Mouse (Mus musculus) retina, adult 2 months (tissue): ENCODE results near the gene Selenos.
"Not testable (repeated sequence)": the region's sequence is repeated elsewhere in the genome, so short reads cannot be mapped to it uniquely, and the experiment has no call there.

Source experiments
- DNase-seq: peaks from one replicate; pipeline ENCODE4 v3.0.0-alpha.2; 2012; ENCODE audit warnings: low read depth, low spot score

Gene Selenos

GRCm38 (mm10) chr7:66079364-66080230 lies at the start of gene Selenos:
Gene Selenos, plus strand, starts transcription at chr7:66079649.
- DNase-seq: peak; percentile 83

- DNase-seq: no peak
Measured at GRCm38 (mm10) chr7:66036809-66037208, 42.6 kb upstream of the Selenos start.

- DNase-seq: no peak
Measured at GRCm38 (mm10) chr7:66038261-66038660, 41.2 kb upstream of the Selenos start.

- DNase-seq: no peak
Measured at GRCm38 (mm10) chr7:66038730-66039129, 40.7 kb upstream of the Selenos start.

- DNase-seq: no peak
Measured at GRCm38 (mm10) chr7:66040026-66040814, 39.2 kb upstream of the Selenos start.

- DNase-seq: no peak
Measured at GRCm38 (mm10) chr7:66043552-66044459, 35.6 kb upstream of the Selenos start, which contains the start of gene Gm45213. Gene Gm45213, plus strand, starts transcription at chr7:66043602.

- DNase-seq: no peak
Measured at GRCm38 (mm10) chr7:66044617-66045016, 34.8 kb upstream of the Selenos start.

- no peak for DNase-seq
Measured at GRCm38 (mm10) chr7:66046921-66047918, 32.2 kb upstream of the Selenos start.

GRCm38 (mm10) chr7:66047975-66048374 lies 31.5 kb upstream of the Selenos start:
- no peak for DNase-seq

- no peak for DNase-seq
Measured at GRCm38 (mm10) chr7:66048446-66049230, 30.8 kb upstream of the Selenos start.

- DNase-seq: no peak
Measured at GRCm38 (mm10) chr7:66053946-66054483, 25.4 kb upstream of the Selenos start.

- not testable (repeated sequence) for DNase-seq
Measured at GRCm38 (mm10) chr7:66055356-66055755, 24.1 kb upstream of the Selenos start.

GRCm38 (mm10) chr7:66058703-66059102 lies 20.7 kb upstream of the Selenos start, which contains the start of gene Snrpa1:
Gene Snrpa1, plus strand, starts transcription at chr7:66059003.
- DNase-seq: no peak

- peak; percentile 60 for DNase-seq
Measured at GRCm38 (mm10) chr7:66060066-66060956, 19.1 kb upstream of the Selenos start.

GRCm38 (mm10) chr7:66061057-66061456 lies 18.4 kb upstream of the Selenos start:
- no peak for DNase-seq

- no peak for DNase-seq
Measured at GRCm38 (mm10) chr7:66076411-66076810, 3.0 kb upstream of the Selenos start.

GRCm38 (mm10) chr7:66080231-66080613 lies 773 bp downstream of the Selenos start:
- DNase-seq: no peak

- DNase-seq: no peak
Measured at GRCm38 (mm10) chr7:66083757-66084156, 4.3 kb downstream of the Selenos start.
